Mouse (Mus musculus): ENCODE data around the gene Kpna6.

- no peak for TF ChIP-seq CTCF (IDR thresholded peaks at IDR 0.05; ENCODE audit: low read depth, low read length)
- TF ChIP-seq POLR2A (IDR thresholded peaks at IDR 0.05; ENCODE audit: insufficient read depth, low read length): no peak
- TF ChIP-seq EP300 (IDR thresholded peaks at IDR 0.05; ENCODE audit: insufficient read depth, low read depth, low read length): no peak
These were observed 41.6 kb downstream of the Kpna6 start for GRCm38 (mm10) chr4:129630944-129631343.
